Mouse (Mus musculus): ENCODE data around the gene Cntln.
A peak's percentile ranks its signal among the peaks of the same experiment; 100 is the strongest.

Gene Cntln

GRCm38 (mm10) chr4:84884111-84884538 lies at the start of gene Cntln:
Gene Cntln, plus strand, starts transcription at chr4:84884309.
- peak; percentile 96 for DNase-seq (ENCODE audit: low read depth, low spot score)

GRCm38 (mm10) chr4:84836979-84837378 lies 47.1 kb upstream of the Cntln start:
- DNase-seq (ENCODE audit: low read depth, low spot score): peak; percentile 43

GRCm38 (mm10) chr4:84838545-84838944 lies 45.6 kb upstream of the Cntln start:
- no peak for DNase-seq (ENCODE audit: low read depth, low spot score)

- no peak for DNase-seq (ENCODE audit: low read depth, low spot score)
These were observed 44.6 kb upstream of the Cntln start for GRCm38 (mm10) chr4:84839466-84839865.

GRCm38 (mm10) chr4:84857588-84857987 lies 26.5 kb upstream of the Cntln start:
- no peak for DNase-seq (ENCODE audit: low read depth, low spot score)

GRCm38 (mm10) chr4:84876347-84876746 lies 7.8 kb upstream of the Cntln start:
- DNase-seq (ENCODE audit: low read depth, low spot score): peak; percentile 33

- DNase-seq (ENCODE audit: low read depth, low spot score): no peak
These were observed 463 bp upstream of the Cntln start for GRCm38 (mm10) chr4:84883646-84884045.

- DNase-seq (ENCODE audit: low read depth, low spot score): peak; percentile 44
These were observed 596 bp downstream of the Cntln start for GRCm38 (mm10) chr4:84884539-84885270.

GRCm38 (mm10) chr4:84885271-84885540 lies 1.1 kb downstream of the Cntln start:
- peak; percentile 16 for DNase-seq (ENCODE audit: low read depth, low spot score)

GRCm38 (mm10) chr4:84918393-84918792 lies 34.3 kb downstream of the Cntln start:
- DNase-seq (ENCODE audit: low read depth, low spot score): no peak

- no peak for DNase-seq (ENCODE audit: low read depth, low spot score)
These were observed 50.3 kb downstream of the Cntln start for GRCm38 (mm10) chr4:84934342-84934929.

GRCm38 (mm10) chr4:84942059-84942458 lies 58.0 kb downstream of the Cntln start:
- DNase-seq (ENCODE audit: low read depth, low spot score): peak; percentile 66

GRCm38 (mm10) chr4:84942651-84943050 lies 58.5 kb downstream of the Cntln start:
- DNase-seq (ENCODE audit: low read depth, low spot score): no peak

GRCm38 (mm10) chr4:84944100-84944499 lies 60.0 kb downstream of the Cntln start:
- DNase-seq (ENCODE audit: low read depth, low spot score): no peak

GRCm38 (mm10) chr4:84946450-84946849 lies 62.3 kb downstream of the Cntln start:
- no peak for DNase-seq (ENCODE audit: low read depth, low spot score)

- no peak for DNase-seq (ENCODE audit: low read depth, low spot score)
These were observed 93.0 kb downstream of the Cntln start for GRCm38 (mm10) chr4:84976875-84977646.

- DNase-seq (ENCODE audit: low read depth, low spot score): no peak
These were observed 111.6 kb downstream of the Cntln start for GRCm38 (mm10) chr4:84995520-84996348.

GRCm38 (mm10) chr4:85005581-85005980 lies 121.5 kb downstream of the Cntln start:
- DNase-seq (ENCODE audit: low read depth, low spot score): no peak

GRCm38 (mm10) chr4:85006789-85007188 lies 122.7 kb downstream of the Cntln start:
- no peak for DNase-seq (ENCODE audit: low read depth, low spot score)

GRCm38 (mm10) chr4:85010846-85011245 lies 126.7 kb downstream of the Cntln start:
- DNase-seq (ENCODE audit: low read depth, low spot score): no peak

GRCm38 (mm10) chr4:85045748-85046147 lies 161.6 kb downstream of the Cntln start:
- DNase-seq (ENCODE audit: low read depth, low spot score): no peak

Data from forelimb bud, embryonic 11.5 days (tissue).